Mouse (Mus musculus) spleen, adult 2 months (tissue): Measurements from ENCODE around the gene S100a16. TPM values are rescaled to one million over a fixed set of nuclear protein-coding genes. Genes with fewer than 3 reads are reported as not detected.

Experiments used
- DNase-seq, 2 experiments: peaks; one replicate each; pipeline versions ENCODE4 v3.0.0 to v3.0.0-alpha.2; 2012 to 2021; ENCODE audit warnings: low spot score in 2 of 2, low read depth in 1 of 2
- H3K27ac ChIP-seq: fragments of 200-500 bp; 2 replicates; pipeline ENCODE4 v1.5.1; 2012; ENCODE audit warnings: low read length, inconsistent platforms; ENCODE audit not compliant: insufficient read depth
- H3K27me3 ChIP-seq: fragments of 200-500 bp; 2 replicates; pipeline ENCODE4 v1.6.1; 2012; ENCODE audit warnings: mild to moderate bottlenecking, moderate library complexity, low read length, inconsistent platforms; ENCODE audit not compliant: control insufficient read depth, insufficient read depth
- H3K36me3 ChIP-seq: fragments of 200-500 bp; 2 replicates; pipeline ENCODE4 v1.6.1; 2012; ENCODE audit warnings: mild to moderate bottlenecking, low read length, inconsistent platforms; ENCODE audit not compliant: control insufficient read depth, insufficient read depth
- H3K4me1 ChIP-seq: fragments of 200-500 bp; 2 replicates; pipeline ENCODE4 v1.6.1; 2011; ENCODE audit warnings: inconsistent platforms; ENCODE audit not compliant: control insufficient read depth, insufficient read depth, insufficient read length
- H3K4me3 ChIP-seq: fragments of 200-500 bp; 2 replicates; pipeline ENCODE4 v1.5.1; 2011; ENCODE audit warnings: mild to moderate bottlenecking, inconsistent platforms; ENCODE audit not compliant: insufficient read depth, insufficient read length; ENCODE audit errors: extremely low read depth
- CTCF ChIP-seq: fragments of 200-500 bp; IDR thresholded peaks from 2 replicates; pipeline ENCODE4 v1.5.1; 2011; ENCODE audit warnings: mild to moderate bottlenecking, inconsistent platforms; ENCODE audit not compliant: insufficient read depth, insufficient read length, insufficient replicate concordance; ENCODE audit errors: extremely low read depth
- POLR2A ChIP-seq: fragments of 200-500 bp; IDR thresholded peaks from 2 replicates; pipeline ENCODE4 v1.6.1; 2011; ENCODE audit warnings: low read depth, low read length, inconsistent platforms
- WGBS: fragments of 180-500 bp; shearing (Covaris S2); methylation state at CpG from one replicate; pipeline ENCODE4 v1.1.7; 2018; 5-methylcytosine and 5-hydroxymethylcytosine counted together
- polyA plus RNA-seq: library from polyadenylated mRNA; depleted of rRNA; stranded (reverse); fragments of >200 nt; gene quantifications from 2 replicates; pipeline ENCODE4 v1.2.3, GENCODE M21; 2012

The S100a16 gene
- polyA plus RNA-seq, 1 experiment = 15.9 TPM

- peaks cover 8% of the 10 kb centered on the region; the same call in 1 of the 2 replicates for H3K4me1 ChIP-seq
- WGBS = 11% methylated on average over 2 of the region's 2 CpGs
- peak overlapping the region; percentile 12; the same call in 1 of the 2 replicates for H3K4me3 ChIP-seq
- peak overlapping the region; percentile 76 for H3K27ac ChIP-seq
- no peak for TF ChIP-seq CTCF
- no peak for TF ChIP-seq POLR2A
- peaks cover 16% of the 10 kb centered on the region for H3K36me3 ChIP-seq
- DNase-seq = no peak
- no peaks in the 10 kb centered on the region for H3K27me3 ChIP-seq
These were observed 27.3 kb upstream of the S100a16 start for GRCm38 (mm10) chr3:90509747-90510123.

- Histone ChIP-seq H3K27ac (no peak overlapping the region), H3K27me3 (no peaks in the 10 kb centered on the region), H3K36me3 (peaks cover 2% of the 10 kb centered on the region), H3K4me3 (no peak overlapping the region), H3K4me1 (peaks cover 15% of the 10 kb centered on the region; the same call in 1 of the 2 replicates)
- no peak for DNase-seq
- 94% methylated on average over 5 of the region's 5 CpGs for WGBS
- TF ChIP-seq POLR2A (no peak), CTCF (no peak)
These were observed 24.8 kb upstream of the S100a16 start for GRCm38 (mm10) chr3:90512276-90512675.

GRCm38 (mm10) chr3:90512948-90513642 is 24.0 kb upstream of the S100a16 start:
- peaks cover 14% of the 10 kb centered on the region; the same call in 1 of the 2 replicates for H3K4me1 ChIP-seq
- no peak for DNase-seq
- H3K4me3 ChIP-seq = no peak overlapping the region
- no peaks in the 10 kb centered on the region for H3K27me3 ChIP-seq
- no peaks in the 10 kb centered on the region for H3K36me3 ChIP-seq
- no peak overlapping the region for H3K27ac ChIP-seq
- TF ChIP-seq POLR2A = no peak
- no peak for TF ChIP-seq CTCF
- 88% methylated on average over 9 of the region's 9 CpGs for WGBS

GRCm38 (mm10) chr3:90513796-90514590 is 23.1 kb upstream of the S100a16 start, which contains the start of the genes S100a1 and S100a13:
S100a1 (minus strand) TSS chr3:90514392.
S100a13 (plus strand) TSS chr3:90514435.
- TF ChIP-seq POLR2A = no peak
- no peak for TF ChIP-seq CTCF
- H3K27ac ChIP-seq = peak within 1 kb of the TSS; percentile 14
- H3K27me3 ChIP-seq = no peaks in the 10 kb centered on the region
- DNase-seq = no peak
- WGBS = 9% methylated on average over 25 of the region's 25 CpGs
- H3K36me3 ChIP-seq = 0 out of 2 replicates have a peak, but pooled peaks cover 1% of the 10 kb centered on the region
- H3K4me1 ChIP-seq = peaks cover 10% of the 10 kb centered on the region; the same call in 1 of the 2 replicates
- H3K4me3 ChIP-seq = peak within 1 kb of the TSS; percentile 66

GRCm38 (mm10) chr3:90514691-90515090 is 22.4 kb upstream of the S100a16 start:
- H3K27me3 ChIP-seq = no peaks in the 10 kb centered on the region
- peak in 1 of 2 experiments; percentile 68 for DNase-seq
- 0 out of 2 replicates have a peak, but pooled peaks cover 1% of the 10 kb centered on the region for H3K36me3 ChIP-seq
- peaks cover 10% of the 10 kb centered on the region; the same call in 1 of the 2 replicates for H3K4me1 ChIP-seq
- H3K4me3 ChIP-seq = peak overlapping the region; percentile 66
- peak overlapping the region; percentile 9; the same call in 1 of the 2 replicates for H3K27ac ChIP-seq
- TF ChIP-seq CTCF (no peak), POLR2A (peak; percentile 10; the same call in 1 of the 2 replicates)
- WGBS = 0% methylated on average over 10 of the region's 10 CpGs

- TF ChIP-seq POLR2A (no peak), CTCF (no peak)
- no peaks in the 10 kb centered on the region for H3K27me3 ChIP-seq
- WGBS = 4% methylated on average over 1 of the region's 1 CpGs
- DNase-seq = no peak
- H3K4me3 ChIP-seq = peak overlapping the region; percentile 66
- H3K27ac ChIP-seq = 0 out of 2 replicates have a peak overlapping the region, but pooled peaks have one; percentile 9
- H3K36me3 ChIP-seq = peaks cover 3% of the 10 kb centered on the region
- H3K4me1 ChIP-seq = peaks cover 10% of the 10 kb centered on the region; the same call in 1 of the 2 replicates
These were observed 21.8 kb upstream of the S100a16 start for GRCm38 (mm10) chr3:90515242-90515641.

- TF ChIP-seq CTCF (no peak), POLR2A (no peak)
- peaks cover 10% of the 10 kb centered on the region; the same call in 1 of the 2 replicates for H3K4me1 ChIP-seq
These were observed 21.3 kb upstream of the S100a16 start for GRCm38 (mm10) chr3:90515789-90516188.

More at GRCm38 (mm10) chr3:90515789-90516188, 21.3 kb upstream of the S100a16 start:
- Histone ChIP-seq H3K27ac (no peak overlapping the region), H3K36me3 (peaks cover 3% of the 10 kb centered on the region), H3K4me3 (no peak overlapping the region), H3K27me3 (no peaks in the 10 kb centered on the region)
- DNase-seq = no peak
- WGBS = 91% methylated on average over 4 of the region's 4 CpGs
